Mouse (Mus musculus): ENCODE data around the gene Plek. TPM values are rescaled to one million over a fixed set of nuclear protein-coding genes. Genes with fewer than 3 reads are reported as not detected.
A peak's percentile ranks its signal among the peaks of the same experiment; 100 is the strongest.
"Not testable (repeated sequence)": the region's sequence is repeated elsewhere in the genome, so short reads cannot be mapped to it uniquely, and the experiment has no call there.

The Plek gene
- 1 to 10 TPM; 1.1 to 2.0 TPM for total RNA-seq (2021)
- long read RNA-seq, experiment 1, partial matches to known transcripts: 1 of 4 reads
- long read RNA-seq, experiment 1, other reads (novel, unspliced or antisense): 2 of 4 reads
- long read RNA-seq, experiment 2, full-length matches to known transcripts: 1 of 1 reads
- long read RNA-seq, experiment 2, partial matches to known transcripts: 0 of 1 reads
- long read RNA-seq, experiment 2, other reads (novel, unspliced or antisense): 0 of 1 reads

DNA sequence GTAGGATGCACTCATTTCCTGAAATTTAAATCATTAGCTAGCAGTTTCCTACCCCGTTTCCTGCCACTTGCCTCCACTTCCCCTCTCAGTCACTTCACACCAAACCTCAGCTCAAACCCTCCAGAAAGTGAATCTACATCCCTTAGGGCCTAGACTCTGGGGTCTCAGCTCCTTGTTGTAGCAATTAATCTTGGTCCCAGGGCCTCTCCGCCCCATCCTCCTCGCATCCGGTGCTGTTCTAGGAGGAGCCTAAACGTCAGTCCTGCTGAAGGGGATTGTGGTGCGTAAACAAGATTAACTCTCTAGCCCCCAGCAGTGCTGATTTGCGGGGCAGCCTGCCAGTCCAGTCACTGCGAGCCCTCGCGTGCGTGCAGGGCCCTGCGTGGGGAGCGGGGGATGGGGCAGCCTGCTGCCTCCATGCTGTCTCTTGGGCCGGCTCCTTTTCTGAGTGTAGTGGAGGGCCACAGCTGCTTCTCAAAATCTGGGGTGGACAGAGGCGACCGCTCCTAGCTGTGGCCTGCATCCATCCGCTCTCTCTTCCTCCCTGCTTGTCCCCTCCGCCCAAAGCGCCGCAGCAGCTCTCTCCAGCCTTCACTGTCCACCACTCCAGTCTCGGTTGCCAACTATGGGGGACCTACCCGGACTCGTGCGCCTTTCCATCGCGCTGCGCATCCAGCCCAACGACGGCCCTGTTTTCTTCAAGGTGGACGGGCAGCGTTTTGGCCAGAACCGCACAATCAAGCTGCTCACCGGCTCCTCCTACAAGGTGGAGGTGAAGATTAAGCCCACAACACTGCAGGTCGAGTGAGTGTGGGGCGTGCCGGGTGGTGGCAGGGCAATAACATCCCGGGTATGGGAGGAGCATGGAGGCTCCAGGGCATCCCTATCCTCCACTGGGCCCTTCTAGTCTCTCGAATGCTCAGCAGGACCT, at the start of gene Plek, which contains the start of gene Cnrip1:
Gene Plek, minus strand, starts transcription at position 837 of the 931 bp plus-strand sequence.
Gene Cnrip1, plus strand, starts transcription at position 42 of the 931 bp plus-strand sequence.
- intact Hi-C loops (cut with DNase I): no loop called here
- peak; percentile 60 to 62 for DNase-seq

DNA sequence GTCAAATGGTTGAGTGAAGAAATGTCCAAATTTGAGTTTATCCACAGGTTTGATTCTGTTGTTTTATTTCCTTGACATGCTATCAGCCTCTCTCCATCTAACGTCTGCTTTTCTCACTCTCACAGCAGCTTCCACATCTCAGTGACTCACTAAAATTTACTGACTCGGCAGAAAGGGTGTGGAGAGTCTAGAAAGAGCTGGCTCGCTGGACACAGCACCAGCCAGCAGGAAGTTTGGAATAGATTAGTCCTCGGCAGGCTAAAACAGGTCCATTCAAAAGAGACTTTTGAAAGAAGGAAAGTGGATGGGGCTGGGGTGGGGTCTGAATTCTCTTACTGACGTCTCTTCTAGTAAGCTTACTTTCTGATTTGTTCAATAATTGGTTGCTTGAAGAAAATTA, 33.9 kb upstream of the Plek start:
- DNase-seq: no peak
- intact Hi-C loops (cut with DNase I): loop anchor here (10.0 kb wide), 1 partner anchor 69 kb away; the partner anchor contains the start of gene Ppp3r1

DNA sequence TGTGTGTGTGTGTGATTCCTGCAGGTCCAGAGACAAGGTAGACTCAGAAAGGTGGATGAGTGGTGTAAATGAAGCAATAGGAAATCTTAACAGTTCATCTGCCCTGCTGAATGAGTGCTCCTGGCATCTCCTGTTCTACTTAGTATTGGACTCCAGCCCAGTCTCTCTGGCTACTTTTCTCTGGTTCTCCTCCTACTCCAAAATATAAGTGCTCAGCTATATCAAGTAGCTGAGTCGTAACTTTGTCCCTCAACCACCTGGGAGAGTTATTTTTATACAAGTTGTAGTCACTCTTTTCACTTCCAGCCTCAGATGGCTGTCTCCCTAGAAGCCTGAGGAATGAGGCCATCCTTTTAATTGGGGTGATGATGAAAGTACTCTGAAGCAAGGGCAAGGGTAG, 31.7 kb upstream of the Plek start:
- DNase-seq: peak in 1 of 2 experiments; percentile 18
- intact Hi-C loops (cut with DNase I): loop anchor here (5.0 to 10.0 kb wide), 2 partner anchors 71 to 118 kb away; partner anchors contain the start of gene Ppp3r1

DNA sequence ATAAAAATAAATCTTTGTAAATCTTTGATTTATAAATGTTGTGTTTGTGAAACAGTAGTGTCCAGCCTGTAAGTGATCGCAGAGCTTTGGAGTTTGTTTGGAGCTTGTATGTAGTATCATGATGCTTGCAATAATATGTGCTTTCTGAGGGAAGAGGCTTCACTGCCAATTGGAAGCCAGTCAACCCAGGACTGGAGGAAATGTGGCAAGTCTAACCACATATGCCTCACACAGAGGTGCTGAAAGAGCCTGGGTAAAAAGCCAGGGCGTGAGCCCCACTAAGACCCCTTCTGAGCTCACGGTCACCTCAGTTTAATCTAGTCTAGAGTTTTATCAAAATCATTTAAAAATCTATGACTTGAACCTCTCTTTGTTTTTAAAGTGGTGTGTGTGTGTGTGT, 31.3 kb upstream of the Plek start:
- no peak for DNase-seq
- intact Hi-C loops (cut with DNase I): loop anchor here (5.0 to 10.0 kb wide), 2 partner anchors 71 to 119 kb away; partner anchors contain the start of gene Ppp3r1

DNA sequence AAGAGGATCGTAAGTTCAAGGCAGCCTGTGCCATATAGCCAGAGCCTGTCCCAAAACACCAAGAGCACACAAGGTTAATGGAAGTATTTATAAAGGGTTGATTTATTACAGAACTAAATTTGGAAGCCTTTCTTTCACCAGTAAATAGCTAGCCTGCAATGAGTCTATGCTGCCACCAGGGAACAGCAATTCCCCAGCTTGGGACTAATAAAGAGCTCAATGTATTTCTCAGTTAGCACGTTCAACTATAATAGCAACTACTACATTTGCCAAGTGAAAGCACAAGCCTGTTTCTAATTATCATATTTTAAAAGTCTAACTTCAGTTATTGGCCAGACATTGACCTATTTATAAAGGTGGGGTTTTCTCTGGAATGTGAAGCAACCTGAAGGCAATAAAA, 30.8 kb upstream of the Plek start:
- no peak for DNase-seq
- intact Hi-C loops (cut with DNase I): loop anchor here (5.0 to 10.0 kb wide), 2 partner anchors 72 to 119 kb away; partner anchors contain the start of gene Ppp3r1

DNA sequence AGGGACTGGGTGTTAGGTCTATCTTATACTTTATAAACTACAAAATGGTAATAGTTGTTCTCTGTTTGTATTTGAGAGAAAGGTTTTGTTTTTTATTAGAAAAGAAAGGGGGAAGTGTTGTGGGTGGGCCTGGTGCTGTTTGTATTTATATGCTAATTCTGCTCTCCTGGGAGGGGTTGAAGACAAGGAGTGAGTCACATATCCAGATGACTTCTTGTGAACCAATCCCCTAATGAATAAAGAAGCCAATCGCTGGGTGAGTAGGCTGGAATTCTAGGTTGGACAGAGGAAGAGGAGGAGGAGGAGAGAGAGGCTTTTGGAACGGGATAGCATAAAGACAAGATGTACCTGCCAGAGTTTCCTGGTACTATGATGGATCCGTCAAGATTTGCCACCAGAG, 29.9 kb upstream of the Plek start:
- intact Hi-C loops (cut with DNase I): loop anchor here (5.0 to 10.0 kb wide), 2 partner anchors 73 to 120 kb away; partner anchors contain the start of gene Ppp3r1

DNA sequence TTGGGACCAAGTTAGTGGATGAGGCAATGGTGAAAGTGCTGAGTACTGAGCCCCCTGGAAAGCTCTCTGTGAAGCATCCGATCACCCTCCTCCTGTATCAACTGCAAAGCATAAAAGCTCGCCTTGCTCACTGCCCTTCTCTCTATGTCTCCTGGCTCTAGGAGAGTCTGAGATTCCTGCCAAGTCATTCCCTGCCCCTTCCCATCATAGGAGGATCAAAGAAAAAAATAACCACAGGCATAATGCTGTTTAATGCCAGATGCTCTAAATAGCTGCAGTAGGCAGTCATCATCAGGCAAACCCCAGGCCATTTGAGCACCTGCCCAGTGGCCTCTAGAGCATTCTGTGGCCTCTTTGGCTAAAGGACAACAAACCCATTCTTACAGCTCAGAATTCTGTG, 23.5 kb upstream of the Plek start:
- intact Hi-C loops (cut with DNase I): no loop called here
- peak in 1 of 2 experiments; percentile 4 for DNase-seq

More for the DNA sequence above, 29.9 kb upstream of the Plek start:
- DNase-seq: no peak

DNA sequence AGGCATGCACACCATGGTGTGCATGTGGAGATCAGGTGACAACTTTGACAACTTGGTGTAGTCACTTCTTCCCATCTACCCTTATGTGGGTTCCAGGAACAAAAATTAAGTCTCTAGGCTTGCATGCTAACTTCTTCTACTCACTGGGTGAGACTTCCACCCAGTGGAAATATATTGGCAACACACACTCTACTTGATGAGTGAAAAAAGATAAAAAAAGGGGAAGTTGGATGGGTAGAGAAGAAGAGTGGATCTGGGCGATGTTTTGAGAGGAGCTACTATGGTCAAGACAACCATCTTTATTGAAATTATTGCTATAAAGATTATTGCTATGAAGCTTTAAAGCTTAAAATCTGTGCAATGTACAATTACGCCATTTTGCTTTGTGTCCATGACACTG, 17.2 kb upstream of the Plek start:
- DNase-seq; intact Hi-C loops (cut with DNase I): not testable (repeated sequence)

DNA sequence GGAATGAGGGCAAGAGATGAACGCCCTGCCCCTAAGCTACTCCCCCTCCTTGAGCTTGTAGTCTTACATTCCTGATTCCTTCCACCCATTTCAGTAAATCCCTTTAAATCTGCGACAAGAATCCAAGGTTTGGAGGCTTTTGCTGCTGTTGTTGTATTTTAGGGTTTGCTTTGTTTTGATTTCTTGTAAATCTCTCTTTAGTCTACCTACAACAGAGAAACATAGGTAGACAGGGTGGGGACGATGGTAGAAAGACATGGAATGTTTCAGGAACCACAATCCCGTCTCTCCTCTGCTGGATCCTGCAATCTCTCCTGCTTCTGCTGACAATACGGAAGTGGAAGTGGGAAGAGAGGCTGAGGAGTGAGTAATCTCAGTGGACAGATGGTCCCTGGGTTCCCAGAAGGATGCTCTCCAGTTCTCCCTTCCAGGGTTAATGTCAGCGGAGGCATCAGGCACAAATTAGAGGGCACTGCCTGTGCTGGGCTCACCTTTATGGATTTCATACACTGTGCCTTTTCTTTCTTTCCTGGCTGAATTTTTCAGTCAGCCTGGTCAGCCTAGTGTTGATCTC, 382 bp upstream of the Plek start:
- DNase-seq: no peak
- intact Hi-C loops (cut with DNase I): no loop called here

DNA sequence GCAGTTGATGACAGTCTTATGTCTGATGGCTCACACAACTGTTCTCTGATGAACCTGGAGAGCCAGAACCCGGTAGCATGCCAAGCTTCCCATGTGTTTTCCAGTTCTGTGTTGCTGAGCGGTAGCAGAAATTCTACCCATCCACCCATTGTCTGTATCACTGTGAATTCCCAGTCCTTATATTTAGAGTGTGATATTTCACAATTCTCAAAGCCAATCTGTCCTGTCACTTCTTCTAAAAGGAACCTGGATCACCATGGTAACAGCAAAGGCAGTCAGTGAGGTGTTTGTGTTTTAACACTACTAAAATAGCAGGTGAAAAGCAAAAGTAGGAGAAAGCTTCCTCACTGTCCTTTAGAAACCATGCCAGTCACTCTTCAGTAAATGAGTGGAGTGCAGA, 6.4 kb downstream of the Plek start:
- DNase-seq: no peak
- intact Hi-C loops (cut with DNase I): no loop called here

DNA sequence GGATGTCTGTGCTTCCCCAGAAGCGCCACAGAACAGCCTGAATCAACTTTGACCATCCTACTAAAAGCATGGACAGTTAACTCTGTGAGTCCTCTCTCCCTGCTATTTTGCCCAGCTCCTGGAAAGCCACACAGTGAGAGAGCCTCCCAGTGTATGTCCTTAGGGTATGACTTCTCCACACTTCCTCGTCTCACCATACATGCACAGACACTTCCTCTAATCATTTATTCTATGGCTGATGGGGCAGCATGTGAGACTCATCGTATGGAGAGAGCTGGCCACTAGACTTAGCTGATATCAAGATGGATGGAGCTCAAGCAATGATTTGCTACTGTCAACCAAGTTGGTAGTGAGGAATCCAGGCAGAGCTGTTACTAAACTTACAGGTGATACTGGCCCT, 28.2 kb downstream of the Plek start:
- intact Hi-C loops (cut with DNase I): no loop called here
- no peak for DNase-seq

DNA sequence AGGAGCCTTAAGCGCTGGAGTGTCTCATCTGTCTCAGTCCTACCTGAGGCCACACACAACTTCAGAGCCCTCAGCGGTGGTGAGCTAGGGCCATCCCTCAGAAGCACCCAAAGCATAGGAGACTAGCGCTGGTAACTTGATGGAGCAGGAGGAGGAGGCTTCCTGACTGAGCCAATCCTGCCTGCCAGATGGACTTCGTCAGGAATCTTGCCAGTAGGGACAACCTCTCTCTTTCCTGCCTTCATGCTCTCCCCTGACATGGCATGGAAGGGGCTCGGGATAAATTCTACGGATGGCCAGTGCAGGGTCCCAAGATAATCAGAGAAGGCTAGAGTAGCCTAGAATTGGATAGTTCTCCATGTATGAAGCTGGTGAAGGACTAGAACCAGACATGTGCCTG, 29.0 kb downstream of the Plek start:
- no peak for DNase-seq

DNA sequence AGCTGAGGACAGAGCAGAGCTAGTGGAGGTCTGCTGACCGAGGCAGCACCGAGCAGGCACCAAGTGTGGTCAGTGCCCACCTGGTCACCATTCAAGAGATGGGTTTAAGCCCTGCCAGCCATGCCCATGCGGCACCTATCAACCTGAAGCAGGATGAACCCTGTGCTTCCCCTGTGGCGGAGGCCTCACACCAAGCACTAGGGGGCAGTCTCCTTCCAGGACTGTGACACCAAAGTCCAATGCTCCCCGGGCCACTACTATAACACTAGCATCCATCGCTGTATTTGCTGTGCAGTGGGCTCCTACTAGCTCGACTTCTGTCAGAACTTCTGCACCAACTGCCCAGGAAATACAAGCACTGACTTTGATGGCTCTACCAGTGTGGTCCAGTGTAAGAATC, 32.9 kb downstream of the Plek start:
- intact Hi-C loops (cut with DNase I): no loop called here
- no peak for DNase-seq

More for the DNA sequence above, 29.0 kb downstream of the Plek start:
- intact Hi-C loops (cut with DNase I): no loop called here

DNA sequence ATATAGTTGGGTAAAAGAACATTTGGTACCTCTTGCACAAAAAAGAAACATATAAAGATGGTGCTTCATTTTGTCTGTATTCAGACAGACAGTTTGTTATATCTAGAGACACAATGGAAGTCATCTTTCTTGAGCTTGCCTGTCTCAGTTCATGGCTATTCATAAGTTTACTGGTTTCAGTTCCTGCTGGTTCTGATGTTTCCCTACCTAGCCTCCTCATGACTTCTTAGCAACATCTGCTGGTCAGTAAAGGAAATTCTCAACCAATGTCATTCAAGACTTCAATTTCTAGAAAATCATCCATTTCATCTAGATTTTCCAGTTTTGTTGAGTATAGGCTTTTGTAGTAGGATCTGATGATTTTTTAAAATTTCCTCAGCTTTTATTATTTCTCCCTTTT, 39.2 kb downstream of the Plek start:
- intact Hi-C loops (cut with DNase I): no loop called here
- no peak for DNase-seq

DNA sequence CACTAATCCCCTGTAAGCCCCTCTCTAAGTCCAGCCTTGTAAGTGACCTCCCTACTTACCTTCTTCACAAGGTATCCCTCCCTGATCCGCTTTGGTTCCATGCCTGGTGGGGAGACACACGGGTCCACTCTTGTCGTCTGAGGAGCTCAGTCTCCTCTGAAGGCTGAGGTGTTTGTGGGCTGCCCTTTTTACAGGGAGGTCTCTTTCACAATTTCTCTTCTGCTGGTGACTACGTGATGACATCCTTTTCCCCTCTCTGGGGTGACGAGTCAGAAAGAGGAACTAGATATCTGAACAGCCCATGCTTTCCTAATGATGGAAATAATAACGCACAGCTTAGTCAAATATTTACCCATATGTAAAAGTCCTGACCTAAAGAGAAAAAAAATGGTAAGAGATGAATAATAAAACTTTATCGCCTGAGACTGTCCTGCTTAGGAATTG, 43.7 kb downstream of the Plek start:
- intact Hi-C loops (cut with DNase I): no loop called here
- DNase-seq: no peak

DNA sequence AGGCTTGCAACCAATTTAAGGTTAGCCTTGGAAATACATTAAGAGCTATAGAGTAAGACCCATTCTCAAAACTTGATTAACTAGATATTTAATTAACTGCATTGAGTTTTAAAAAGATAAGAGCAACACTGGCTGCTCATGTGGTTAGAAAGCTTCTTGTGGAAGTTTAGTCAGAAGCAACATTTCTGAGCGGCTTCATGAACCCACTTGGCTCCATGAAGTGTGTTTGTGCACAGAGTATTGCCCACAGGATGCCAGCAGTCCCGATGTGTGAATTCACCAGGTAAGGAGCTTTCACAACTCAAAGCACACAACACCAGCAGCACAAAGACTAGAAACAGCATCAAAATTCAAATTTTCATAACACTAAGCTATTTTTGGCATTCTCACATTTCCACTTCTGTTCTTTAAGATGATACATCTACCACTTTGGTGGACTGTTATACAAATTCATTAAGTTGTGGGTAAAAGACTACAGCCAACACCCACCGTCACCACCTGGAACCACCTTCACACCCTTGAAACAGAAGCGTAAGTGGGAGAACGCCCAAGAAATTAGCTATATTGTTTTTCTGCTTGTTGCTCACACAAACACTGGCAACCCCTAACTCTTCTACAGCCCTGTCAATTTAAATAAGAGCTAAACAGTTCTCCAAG, 44.5 kb downstream of the Plek start:
- intact Hi-C loops (cut with DNase I): no loop called here

DNA sequence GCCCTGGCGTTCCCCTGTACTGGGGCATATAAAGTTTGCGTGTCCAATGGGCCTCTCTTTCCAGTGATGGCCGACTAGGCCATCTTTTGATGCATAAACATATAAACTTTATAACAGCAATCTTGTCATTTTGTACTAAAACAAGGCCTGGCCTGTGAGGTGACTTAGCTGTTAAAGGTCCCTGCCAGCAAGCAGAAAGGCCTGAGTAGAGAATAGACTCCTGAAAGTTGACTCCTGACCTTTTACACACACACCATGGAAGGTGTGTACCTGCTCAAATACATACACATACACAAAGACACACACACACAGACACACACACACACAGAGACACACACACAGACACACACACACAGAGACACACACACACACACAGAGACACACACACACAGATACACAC, 45.7 kb downstream of the Plek start:
- intact Hi-C loops (cut with DNase I); DNase-seq: not testable (repeated sequence)

More for the DNA sequence above, 44.5 kb downstream of the Plek start:
- DNase-seq: no peak

DNA sequence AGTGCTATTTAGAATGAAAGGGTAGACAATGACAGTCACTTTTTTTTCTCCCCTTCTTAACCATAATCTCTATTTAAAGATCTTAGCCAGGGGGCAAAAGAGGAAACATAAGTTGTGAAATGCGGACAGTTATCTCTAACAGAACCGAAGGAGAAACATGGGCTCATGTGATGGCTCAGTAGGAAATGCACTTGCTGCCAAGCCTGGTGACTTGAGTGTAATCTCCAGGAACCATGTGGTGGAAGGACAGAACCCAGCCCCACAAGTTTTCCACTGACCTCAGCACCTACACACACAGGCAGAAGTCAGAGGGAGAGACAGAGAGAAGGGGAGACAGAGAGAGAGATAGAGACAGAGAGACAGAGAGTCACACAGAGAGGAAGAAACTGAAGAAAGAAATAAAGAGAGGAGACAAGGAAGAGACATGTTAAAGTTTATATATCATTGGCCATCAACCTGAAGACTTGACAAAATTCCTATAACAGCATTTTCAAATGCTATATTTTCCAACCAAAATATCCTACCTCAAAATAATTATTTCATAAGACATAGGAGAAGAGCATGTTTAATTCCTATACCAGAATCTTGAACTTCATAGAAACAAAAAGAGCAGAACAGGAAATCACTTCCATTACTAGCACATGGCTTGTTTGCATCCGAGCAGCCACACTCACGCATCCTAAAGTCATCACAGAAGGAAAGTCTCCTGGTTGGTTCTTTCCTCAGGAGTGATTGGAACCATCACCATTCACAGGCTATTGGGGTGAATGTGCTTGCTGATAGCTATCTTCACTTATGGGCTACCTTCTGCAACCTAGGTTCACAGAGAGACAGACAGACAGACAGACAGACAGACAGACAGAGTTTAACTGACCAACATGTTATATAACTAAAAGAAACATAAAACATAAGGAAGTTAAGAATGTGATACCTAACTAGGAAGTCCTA, 47.0 kb downstream of the Plek start:
- intact Hi-C loops (cut with DNase I): no loop called here
- no peak for DNase-seq

DNA sequence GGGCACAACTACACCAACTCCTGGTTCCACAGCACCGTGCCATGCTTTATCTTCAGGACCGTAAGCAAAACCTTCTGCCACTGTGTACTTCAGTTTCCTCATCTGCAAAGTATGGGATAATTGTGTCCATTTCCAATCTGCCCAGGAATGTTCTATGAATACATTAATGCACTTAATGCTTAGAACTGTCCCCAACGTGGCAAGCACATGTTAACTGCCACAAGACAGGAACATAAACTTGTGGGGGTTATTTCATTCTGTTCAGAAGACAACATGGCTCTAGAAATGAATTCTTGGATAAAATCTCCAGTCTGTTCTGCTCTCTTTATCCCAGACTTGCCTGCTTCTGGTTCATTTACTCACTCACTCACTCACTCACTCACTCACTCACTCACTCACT, 48.4 kb downstream of the Plek start:
- intact Hi-C loops (cut with DNase I): no loop called here
- no peak for DNase-seq
